Mouse (Mus musculus): ENCODE results near the gene Tgif2lx2.
"Not testable (repeated sequence)": the region's sequence is repeated elsewhere in the genome, so short reads cannot be mapped to it uniquely, and the experiment has no call there.

Gene Tgif2lx2

GRCm38 (mm10) chrX:118426927-118427326 lies at the start of gene Tgif2lx2:
Gene Tgif2lx2 (plus strand): TSS chrX:118427227.
- DNase-seq: not testable (repeated sequence)

Measured in kidney, postnatal 10 days (tissue).